Mouse (Mus musculus) bone marrow macrophage, adult 2 months (primary cell): Measurements from ENCODE around the gene Ptges. TPM values are rescaled to one million over a fixed set of nuclear protein-coding genes. Genes with fewer than 3 reads are reported as not detected.

Experiments
- H3K27ac ChIP-seq: 2 replicates; pipeline ENCODE4 v1.5.1; 2012; ENCODE audit warnings: low read depth, low read length; ENCODE audit not compliant: insufficient read depth
- H3K4me1 ChIP-seq: 2 replicates; pipeline ENCODE4 v1.6.1; 2012; ENCODE audit warnings: low read length; ENCODE audit not compliant: control insufficient read depth, insufficient read depth
- H3K4me3 ChIP-seq: 2 replicates; pipeline ENCODE4 v1.5.1; 2012; ENCODE audit warnings: mild to moderate bottlenecking, low read length, moderate library complexity; ENCODE audit not compliant: insufficient read depth
- CTCF ChIP-seq: IDR thresholded peaks from 2 replicates; pipeline ENCODE4 v1.5.1; 2012; ENCODE audit warnings: low read depth, mild to moderate bottlenecking, low read length, moderate library complexity
- POLR2A ChIP-seq: IDR thresholded peaks from 2 replicates; pipeline ENCODE4 v1.6.1; 2012; ENCODE audit warnings: mild to moderate bottlenecking, low read depth, low read length, borderline replicate concordance
- polyA plus RNA-seq: library from polyadenylated mRNA; stranded (reverse); fragments of >200 nt; gene quantifications from 2 replicates; pipeline ENCODE4 v1.2.4, GENCODE M21; 2012; ENCODE audit not compliant: missing spikeins, insufficient read depth, insufficient read length

The Ptges gene
- 0.80 and 2.7 TPM in 2 replicates for polyA plus RNA-seq

GRCm38 (mm10) chr2:30929483-30930045 lies at the start of gene Ptges:
Ptges (minus strand) TSS chr2:30929863.
- peak; percentile 41; the same call in 1 of the 2 replicates for TF ChIP-seq CTCF
- no peak for TF ChIP-seq POLR2A
- H3K4me3 ChIP-seq, result peak within 1 kb of the TSS; percentile 64
- peak within 1 kb of the TSS; percentile 75 for H3K27ac ChIP-seq
- peaks cover 37% of the 10 kb centered on the region for H3K4me1 ChIP-seq

- Histone ChIP-seq H3K27ac (peak within 1 kb of the TSS; percentile 62), H3K4me3 (peak within 1 kb of the TSS; percentile 96), H3K4me1 (peaks cover 20% of the 10 kb centered on the region)
- TF ChIP-seq CTCF, result no peak
- TF ChIP-seq POLR2A, result no peak
These were observed 38.0 kb upstream of the Ptges start, which contains the start of gene Tor1a for GRCm38 (mm10) chr2:30967352-30968327. Tor1a (minus strand) TSS chr2:30967933.

GRCm38 (mm10) chr2:30966826-30967225 lies 37.2 kb upstream of the Ptges start:
- peaks cover 20% of the 10 kb centered on the region for H3K4me1 ChIP-seq
- TF ChIP-seq POLR2A (no peak), CTCF (no peak)
- H3K27ac ChIP-seq, result peak overlapping the region; percentile 62
- peak overlapping the region; percentile 96 for H3K4me3 ChIP-seq

- H3K4me3 ChIP-seq, result peak overlapping the region; percentile 96
- no peak for TF ChIP-seq POLR2A
- TF ChIP-seq CTCF, result no peak
- H3K27ac ChIP-seq, result peak overlapping the region; percentile 62
- H3K4me1 ChIP-seq, result peaks cover 20% of the 10 kb centered on the region
These were observed 36.0 kb upstream of the Ptges start for GRCm38 (mm10) chr2:30965627-30966026.

GRCm38 (mm10) chr2:30962570-30963254 lies 33.0 kb upstream of the Ptges start:
- Histone ChIP-seq H3K27ac (no peak overlapping the region), H3K4me1 (peaks cover 20% of the 10 kb centered on the region), H3K4me3 (no peak overlapping the region)
- TF ChIP-seq POLR2A (no peak), CTCF (no peak)

- TF ChIP-seq CTCF (no peak), POLR2A (no peak)
- peaks cover 12% of the 10 kb centered on the region for H3K4me1 ChIP-seq
- no peak overlapping the region for H3K4me3 ChIP-seq
- no peak overlapping the region for H3K27ac ChIP-seq
These were observed 30.2 kb upstream of the Ptges start for GRCm38 (mm10) chr2:30959856-30960255.

GRCm38 (mm10) chr2:30958726-30959125 lies 29.1 kb upstream of the Ptges start:
- Histone ChIP-seq H3K4me3 (no peak overlapping the region), H3K27ac (no peak overlapping the region), H3K4me1 (peaks cover 11% of the 10 kb centered on the region)
- TF ChIP-seq CTCF (no peak), POLR2A (no peak)

- Histone ChIP-seq H3K27ac (no peak overlapping the region), H3K4me1 (peaks cover 12% of the 10 kb centered on the region), H3K4me3 (no peak overlapping the region)
- TF ChIP-seq CTCF, result no peak
- no peak for TF ChIP-seq POLR2A
These were observed 27.8 kb upstream of the Ptges start for GRCm38 (mm10) chr2:30957511-30957910.

- H3K4me3 ChIP-seq, result peak overlapping the region; percentile 12
- TF ChIP-seq POLR2A, result no peak
- 0 out of 2 replicates have a peak, but pooled peaks have one; percentile 19 for TF ChIP-seq CTCF
- H3K4me1 ChIP-seq, result peaks cover 14% of the 10 kb centered on the region
- 0 out of 2 replicates have a peak overlapping the region, but pooled peaks have one; percentile 8 for H3K27ac ChIP-seq
These were observed 25.1 kb upstream of the Ptges start for GRCm38 (mm10) chr2:30954797-30955196.
